Mouse (Mus musculus) myocyte (in vitro differentiated cells): ENCODE measurements around the gene Ppef2. TPM values are rescaled to one million over a fixed set of nuclear protein-coding genes. Genes with fewer than 3 reads are reported as not detected.

Experiments
- H3K27me3 ChIP-seq: one replicate; pipeline ENCODE4 v1.6.1; 2011; ENCODE audit not compliant: control insufficient read depth, insufficient read depth, insufficient read length
- H3K36me3 ChIP-seq: one replicate; pipeline ENCODE4 v1.6.1; 2011; ENCODE audit not compliant: control insufficient read depth, insufficient read depth
- H3K4me2 ChIP-seq: one replicate; pipeline ENCODE4 v1.6.1; 2011; ENCODE audit warnings: low read depth, control low read depth
- H3K4me3 ChIP-seq: one replicate; pipeline ENCODE4 v1.5.1; 2011; ENCODE audit warnings: mild to moderate bottlenecking, control low read depth, moderate library complexity
- H3K79me2 ChIP-seq: one replicate; pipeline ENCODE4 v1.6.1; 2011; ENCODE audit not compliant: control insufficient read depth, insufficient read depth
- H3ac ChIP-seq: one replicate; pipeline ENCODE4 v1.6.1; 2011; ENCODE audit not compliant: control insufficient read depth, insufficient read length
- CEBPB ChIP-seq: IDR thresholded peaks from 2 replicates; pipeline ENCODE4 v1.6.1; 2011; ENCODE audit warnings: mild to moderate bottlenecking, moderate library complexity; ENCODE audit not compliant: poor library complexity, insufficient read depth, severe bottlenecking
- E2F4 ChIP-seq: IDR thresholded peaks from one replicate; pipeline ENCODE4 v1.6.1; 2011; ENCODE audit warnings: mild to moderate bottlenecking, control low read depth, moderate library complexity; ENCODE audit not compliant: insufficient read depth
- MAX ChIP-seq: IDR thresholded peaks from one replicate; pipeline ENCODE4 v1.6.1; 2011; ENCODE audit warnings: low read depth, mild to moderate bottlenecking, control low read depth
- MYOD1 ChIP-seq, 3 experiments: IDR thresholded peaks; one replicate each; pipeline ENCODE4 v1.6.1; 2011; ENCODE audit warnings: control low read depth in 2 of 3, low read depth in 2 of 3, mild to moderate bottlenecking in 2 of 3, moderate library complexity in 1 of 3; ENCODE audit not compliant: insufficient read length in 2 of 3, control insufficient read depth in 1 of 3
- MYOG ChIP-seq, 3 experiments: IDR thresholded peaks; one replicate each; pipeline ENCODE4 v1.6.1; 2011; ENCODE audit warnings: control low read depth in 2 of 3, low read depth in 2 of 3, mild to moderate bottlenecking in 2 of 3; ENCODE audit not compliant: insufficient read length in 2 of 3, control insufficient read depth in 1 of 3, insufficient read depth in 1 of 3
- POLR2A ChIP-seq: IDR thresholded peaks from one replicate; pipeline ENCODE4 v1.6.1; 2011; ENCODE audit warnings: low read depth, mild to moderate bottlenecking, control low read depth, moderate library complexity; ENCODE audit not compliant: insufficient read length
- POLR2AphosphoS2 ChIP-seq: IDR thresholded peaks from one replicate; pipeline ENCODE4 v1.6.1; 2011; ENCODE audit warnings: low read depth, control low read depth; ENCODE audit not compliant: insufficient read length
- REST ChIP-seq: IDR thresholded peaks from one replicate; pipeline ENCODE4 v1.6.1; 2011; ENCODE audit warnings: mild to moderate bottlenecking, control low read depth, moderate library complexity; ENCODE audit not compliant: insufficient read depth, insufficient read length
- SRF ChIP-seq: IDR thresholded peaks from one replicate; pipeline ENCODE4 v1.6.1; 2011; ENCODE audit warnings: low read depth; ENCODE audit not compliant: control insufficient read depth, insufficient read length
- TCF12 ChIP-seq: IDR thresholded peaks from one replicate; pipeline ENCODE4 v1.6.1; 2011; ENCODE audit warnings: mild to moderate bottlenecking, control low read depth; ENCODE audit not compliant: poor library complexity, insufficient read depth, severe bottlenecking
- TCF3 ChIP-seq: IDR thresholded peaks from one replicate; pipeline ENCODE4 v1.6.1; 2011; ENCODE audit warnings: low read depth, control low read depth; ENCODE audit not compliant: insufficient read length
- USF1 ChIP-seq: IDR thresholded peaks from one replicate; pipeline ENCODE4 v1.6.1; 2011; ENCODE audit warnings: low read depth, mild to moderate bottlenecking, control low read depth, moderate library complexity
- polyA plus RNA-seq: library from polyadenylated mRNA; unstranded; fragments of >200 nt; fragmentation: generic; extraction: Trizol; gene quantifications from one replicate; pipeline ENCODE4 v1.2.1, GENCODE M21; 2012; ENCODE audit warnings: missing spikeins

The Ppef2 gene
- polyA plus RNA-seq, 1 experiment, result 0.18 TPM

DNA sequence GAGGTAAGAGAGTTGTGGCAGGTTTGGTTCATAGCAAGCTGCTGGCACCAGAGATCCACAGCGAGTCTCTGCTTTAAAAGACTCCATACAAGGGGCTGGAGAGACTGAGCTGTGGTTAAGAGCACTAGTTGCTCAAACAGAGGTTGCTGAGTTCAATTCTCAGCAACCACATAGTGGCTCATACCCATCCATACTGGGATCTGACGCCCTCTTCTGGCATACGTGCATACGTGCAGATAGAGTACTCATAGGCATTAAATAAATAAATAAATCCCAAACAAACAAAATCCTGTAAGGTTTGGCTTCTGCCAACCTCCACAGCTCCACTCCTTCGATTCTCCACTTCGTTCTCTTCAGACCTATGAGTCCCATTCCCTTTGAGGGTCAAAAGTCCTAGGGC is 4.0 kb downstream of the Ppef2 start:
- Histone ChIP-seq H3K4me3 (no peak overlapping the region), H3K36me3 (no peaks in the 10 kb centered on the region), H3ac (no peak overlapping the region), H3K27me3 (no peaks in the 10 kb centered on the region), H3K79me2 (no peaks in the 10 kb centered on the region), H3K4me2 (no peak overlapping the region)
- TF ChIP-seq TCF12, result no peak
- TF ChIP-seq REST, result no peak
- no peak for TF ChIP-seq USF1
- no peak for TF ChIP-seq E2F4

DNA sequence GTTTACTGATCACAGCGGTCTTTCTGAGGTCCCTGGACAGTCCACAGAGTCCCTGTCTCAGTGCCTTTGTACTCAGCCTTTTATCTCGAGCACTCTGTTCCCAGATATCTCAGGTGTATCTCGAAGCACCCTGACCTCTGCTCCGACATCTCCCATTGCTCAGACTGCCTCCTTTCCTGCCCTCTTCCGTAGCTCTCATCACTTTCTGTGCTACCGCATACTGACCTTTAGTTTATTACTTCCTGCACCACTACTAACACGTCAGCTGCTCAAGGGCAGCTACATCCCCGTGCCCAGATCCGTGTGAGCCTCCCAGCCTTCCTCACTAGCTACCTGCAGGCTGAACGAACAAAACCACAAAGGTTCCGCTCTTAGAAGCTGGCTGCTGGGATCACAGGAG is 7.5 kb downstream of the Ppef2 start:
- TF ChIP-seq POLR2AphosphoS2, result no peak
- TF ChIP-seq MAX, result no peak
- TF ChIP-seq REST, result no peak

GRCm38 (mm10) chr5:92245483-92245882 is 10.6 kb downstream of the Ppef2 start:
- no peak for TF ChIP-seq TCF3
- no peak for TF ChIP-seq MAX
- no peak for TF ChIP-seq SRF
- no peak for TF ChIP-seq POLR2A
- TF ChIP-seq TCF12, result no peak
- no peak for TF ChIP-seq CEBPB
- TF ChIP-seq REST, result no peak
- no peak for TF ChIP-seq MYOD1 (IDR thresholded peaks at IDR 0.05; ENCODE audit: control insufficient read depth in 1 of 3, insufficient read length in 2 of 3, low read depth in 2 of 3)
- TF ChIP-seq USF1, result no peak
- Histone ChIP-seq H3K4me3 (no peak overlapping the region), H3K79me2 (no peaks in the 10 kb centered on the region)

More for the DNA sequence above, 7.5 kb downstream of the Ppef2 start:
- no peaks in the 10 kb centered on the region for H3K79me2 ChIP-seq
- H3K4me3 ChIP-seq, result no peak overlapping the region
- H3ac ChIP-seq, result no peak overlapping the region
- H3K4me2 ChIP-seq, result no peak overlapping the region
- H3K36me3 ChIP-seq, result no peaks in the 10 kb centered on the region
- H3K27me3 ChIP-seq, result no peaks in the 10 kb centered on the region

GRCm38 (mm10) chr5:92244900-92245299 is 11.2 kb downstream of the Ppef2 start:
- Histone ChIP-seq H3ac (no peak overlapping the region), H3K4me2 (no peak overlapping the region), H3K27me3 (no peaks in the 10 kb centered on the region), H3K4me3 (no peak overlapping the region), H3K36me3 (no peaks in the 10 kb centered on the region), H3K79me2 (no peaks in the 10 kb centered on the region)
- no peak for TF ChIP-seq POLR2AphosphoS2
- TF ChIP-seq MYOD1 (IDR thresholded peaks at IDR 0.05; ENCODE audit: control insufficient read depth in 1 of 3, insufficient read length in 2 of 3, low read depth in 2 of 3), result no peak
- no peak for TF ChIP-seq MYOG (IDR thresholded peaks at IDR 0.05; ENCODE audit: control insufficient read depth in 1 of 3, insufficient read depth in 1 of 3, insufficient read length in 2 of 3, low read depth in 2 of 3)
- no peak for TF ChIP-seq TCF3
- TF ChIP-seq REST, result no peak
- TF ChIP-seq MAX, result no peak
- TF ChIP-seq USF1, result no peak

More at GRCm38 (mm10) chr5:92245483-92245882, 10.6 kb downstream of the Ppef2 start:
- Histone ChIP-seq H3K27me3 (no peaks in the 10 kb centered on the region), H3K36me3 (no peaks in the 10 kb centered on the region), H3K4me2 (no peak overlapping the region), H3ac (no peak overlapping the region)

DNA sequence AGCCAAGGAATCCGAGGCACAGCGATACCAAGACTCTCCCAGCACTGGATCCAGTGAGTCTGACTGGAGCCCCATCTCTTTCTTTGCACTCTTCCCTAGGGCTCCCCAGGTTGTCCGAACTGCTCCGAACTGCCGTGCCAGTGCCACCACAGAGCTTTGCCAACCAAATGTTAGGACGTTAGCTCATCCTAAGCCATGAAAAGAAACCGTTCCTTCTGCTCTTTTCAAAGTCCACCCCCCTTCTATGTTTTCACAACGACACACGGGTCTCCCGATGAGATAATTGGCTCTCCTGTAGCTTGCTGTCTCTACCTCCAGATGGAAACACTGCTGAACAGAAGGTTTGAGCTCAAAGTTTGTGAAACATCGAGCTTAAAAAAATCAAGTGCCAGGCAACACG is 15.3 kb downstream of the Ppef2 start:
- no peak overlapping the region for H3K4me3 ChIP-seq
- H3K4me2 ChIP-seq, result no peak overlapping the region
- H3ac ChIP-seq, result no peak overlapping the region
- no peaks in the 10 kb centered on the region for H3K36me3 ChIP-seq
- no peaks in the 10 kb centered on the region for H3K27me3 ChIP-seq
- no peaks in the 10 kb centered on the region for H3K79me2 ChIP-seq
- TF ChIP-seq USF1, result no peak
- TF ChIP-seq TCF12, result no peak
- TF ChIP-seq POLR2A, result no peak
- TF ChIP-seq REST, result no peak
- TF ChIP-seq SRF, result no peak

DNA sequence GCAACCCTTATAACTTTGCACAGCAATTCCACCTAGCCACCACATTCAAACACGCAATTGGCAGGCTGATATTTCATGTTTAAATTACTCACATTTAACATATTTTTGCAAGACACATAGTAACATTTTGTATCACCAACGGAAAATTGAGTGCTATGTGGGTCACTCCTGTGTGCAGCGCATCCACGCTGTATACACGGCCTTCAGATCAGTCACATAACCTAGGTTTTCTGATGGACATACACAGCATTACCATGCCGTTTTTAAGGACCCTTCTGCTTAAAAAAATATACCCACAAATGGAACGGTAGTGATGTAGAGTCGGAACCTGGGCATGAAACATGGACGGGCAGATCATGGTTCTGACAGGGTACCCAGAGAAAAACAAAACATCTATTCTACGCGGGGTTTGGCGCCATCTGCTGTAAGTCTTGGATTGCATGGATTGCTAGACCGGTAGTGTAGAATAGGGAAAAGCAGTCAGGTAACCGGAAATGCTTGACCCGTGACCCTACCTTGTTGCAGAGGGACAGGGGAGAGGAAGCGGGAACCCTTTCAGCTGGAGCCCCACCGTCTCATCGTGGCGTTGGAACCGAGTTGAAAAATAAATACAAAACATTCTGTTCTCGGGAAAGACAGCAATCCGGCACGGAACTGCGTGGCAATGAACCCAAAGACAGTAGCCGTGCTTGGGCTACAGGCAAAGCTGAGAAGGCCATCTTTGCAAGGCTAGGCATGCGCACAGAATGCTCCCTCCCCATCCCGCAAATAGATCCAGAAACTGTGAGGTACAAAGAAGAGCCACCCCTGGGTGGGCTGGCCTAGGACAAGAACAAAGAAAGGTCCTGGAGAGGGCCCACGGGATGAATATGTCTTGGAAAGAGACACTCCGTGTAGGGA is 16.5 kb downstream of the Ppef2 start:
- H3K79me2 ChIP-seq, result no peaks in the 10 kb centered on the region
- no peaks in the 10 kb centered on the region for H3K27me3 ChIP-seq
- TF ChIP-seq REST (no peak), MYOD1 (IDR thresholded peaks at IDR 0.05; ENCODE audit: control insufficient read depth in 1 of 3, insufficient read length in 2 of 3, low read depth in 2 of 3) (no peak), SRF (no peak), E2F4 (no peak), POLR2A (no peak), TCF3 (no peak), CEBPB (no peak), POLR2AphosphoS2 (no peak), MYOG (IDR thresholded peaks at IDR 0.05; ENCODE audit: control insufficient read depth in 1 of 3, insufficient read depth in 1 of 3, insufficient read length in 2 of 3, low read depth in 2 of 3) (no peak), MAX (no peak), USF1 (no peak), TCF12 (no peak)
- no peak overlapping the region for H3K4me3 ChIP-seq
- no peak overlapping the region for H3K4me2 ChIP-seq
- no peak overlapping the region for H3ac ChIP-seq
- no peaks in the 10 kb centered on the region for H3K36me3 ChIP-seq
